Mouse (Mus musculus) 3T3-L1 (cell line): ENCODE results near the gene Stra8.

Source experiments
- DNase-seq: peaks from one replicate; pipeline ENCODE4 v3.0.0-alpha.2; 2015; ENCODE audit warnings: low read depth, low spot score

Stra8 gene

GRCm38 (mm10) chr6:34941496-34941895, 21.5 kb downstream of the Stra8 start:
- no peak for DNase-seq

GRCm38 (mm10) chr6:34942446-34942845, 22.5 kb downstream of the Stra8 start:
- DNase-seq: no peak

GRCm38 (mm10) chr6:34943499-34943898, 23.5 kb downstream of the Stra8 start:
- DNase-seq: no peak

GRCm38 (mm10) chr6:34946486-34947079, 26.6 kb downstream of the Stra8 start:
- no peak for DNase-seq

GRCm38 (mm10) chr6:34948461-34948860, 28.5 kb downstream of the Stra8 start:
- DNase-seq: no peak

- no peak for DNase-seq
These were observed 31.6 kb downstream of the Stra8 start for GRCm38 (mm10) chr6:34951518-34951917.

GRCm38 (mm10) chr6:34951956-34952667, 32.1 kb downstream of the Stra8 start:
- DNase-seq: no peak

- peak; percentile 51 for DNase-seq
These were observed 35.2 kb downstream of the Stra8 start for GRCm38 (mm10) chr6:34954926-34955861.

- no peak for DNase-seq
These were observed 35.9 kb downstream of the Stra8 start for GRCm38 (mm10) chr6:34955862-34956241.

- peak; percentile 81 for DNase-seq
These were observed 39.2 kb downstream of the Stra8 start for GRCm38 (mm10) chr6:34959131-34959530.

GRCm38 (mm10) chr6:34964550-34964949, 44.6 kb downstream of the Stra8 start:
- peak; percentile 27 for DNase-seq

GRCm38 (mm10) chr6:34965819-34966539, 46.0 kb downstream of the Stra8 start:
- DNase-seq: peak; percentile 43

GRCm38 (mm10) chr6:34971181-34971580, 51.2 kb downstream of the Stra8 start:
- DNase-seq: no peak

GRCm38 (mm10) chr6:34979291-34979690, 59.3 kb downstream of the Stra8 start:
- no peak for DNase-seq

GRCm38 (mm10) chr6:34980661-34981060, 60.7 kb downstream of the Stra8 start:
- DNase-seq: no peak

- no peak for DNase-seq
These were observed 67.2 kb downstream of the Stra8 start for GRCm38 (mm10) chr6:34987085-34987645.

- DNase-seq: no peak
These were observed 68.3 kb downstream of the Stra8 start, which contains the start of gene Slc23a4 for GRCm38 (mm10) chr6:34988081-34988761. TSS of gene Slc23a4 (minus strand) at chr6:34988404.
